Mouse (Mus musculus): Measurements from ENCODE around the gene Dnaja2. TPM values are rescaled to one million over a fixed set of nuclear protein-coding genes. Genes with fewer than 3 reads are reported as not detected.

Dnaja2 gene
- total RNA-seq, 1 experiment = 158 TPM

- no peaks in the 10 kb centered on the region for H3K9me3 ChIP-seq (ENCODE audit: control insufficient read depth, insufficient read depth, low read depth, low read length)
- H3K4me1 ChIP-seq (ENCODE audit: control insufficient read depth in 2 of 2, insufficient read depth in 2 of 2, low read length in 2 of 2, poor library complexity in 1 of 2) = peaks cover 0 to 7% of the 10 kb centered on the region in 2 experiments; a peak in 1 of 4 replicates
- H3K27ac ChIP-seq (ENCODE audit: insufficient read depth, low read depth, low read length, poor library complexity, severe bottlenecking) = no peak overlapping the region
- no peak overlapping the region for H3K4me3 ChIP-seq (ENCODE audit: insufficient read depth in 1 of 2, low read depth in 1 of 2, low read length in 2 of 2, poor library complexity in 1 of 2, severe bottlenecking in 1 of 2)
- H3K9ac ChIP-seq (ENCODE audit: insufficient read depth, low read depth, low read length, poor library complexity, severe bottlenecking) = no peak overlapping the region
- TF ChIP-seq MAFK (IDR thresholded peaks at IDR 0.05; ENCODE audit: insufficient read depth, low read depth, low read length) (no peak), ZNF384 (IDR thresholded peaks at IDR 0.05; ENCODE audit: low read depth, low read length) (no peak), CHD2 (IDR thresholded peaks at IDR 0.05; ENCODE audit: low read depth, low read length) (no peak), HCFC1 (IDR thresholded peaks at IDR 0.05; ENCODE audit: borderline replicate concordance, insufficient read depth, low read length) (no peak), ZC3H11A (IDR thresholded peaks at IDR 0.05; ENCODE audit: borderline replicate concordance, low read depth, low read length) (no peak)
- H3K36me3 ChIP-seq (ENCODE audit: control insufficient read depth, insufficient read depth, low read length, poor library complexity, severe bottlenecking) = no peaks in the 10 kb centered on the region
- no peak for DNase-seq (ENCODE audit: low read depth, low spot score)
- in situ Hi-C loops (cut with MboI; ENCODE audit: low sequenced_read_pairs in 2 of 2, unreplicated experiment in 2 of 2) = no loop called here
Observed at GRCm38 (mm10) chr8:85601741-85602140, 46.6 kb upstream of the Dnaja2 start.

- no peaks in the 10 kb centered on the region for H3K9me3 ChIP-seq (ENCODE audit: control insufficient read depth, insufficient read depth, low read depth, low read length)
- H3K4me1 ChIP-seq (ENCODE audit: control insufficient read depth in 2 of 2, insufficient read depth in 2 of 2, low read length in 2 of 2, poor library complexity in 1 of 2) = peaks cover 0 to 11% of the 10 kb centered on the region in 2 experiments; a peak in 1 of 4 replicates
Observed at GRCm38 (mm10) chr8:85597413-85598191, 42.5 kb upstream of the Dnaja2 start.

GRCm38 (mm10) chr8:85595391-85595790 lies 40.2 kb upstream of the Dnaja2 start:
- in situ Hi-C loops (cut with MboI; ENCODE audit: low sequenced_read_pairs in 2 of 2, unreplicated experiment in 2 of 2) = no loop called here
- no peak for DNase-seq (ENCODE audit: low read depth, low spot score)
- Histone ChIP-seq H3K36me3 (ENCODE audit: control insufficient read depth, insufficient read depth, low read length, poor library complexity, severe bottlenecking) (no peaks in the 10 kb centered on the region), H3K4me1 (ENCODE audit: control insufficient read depth in 2 of 2, insufficient read depth in 2 of 2, low read length in 2 of 2, poor library complexity in 1 of 2) (peaks cover 2 to 16% of the 10 kb centered on the region in 2 experiments; a peak in 2 of 4 replicates), H3K27ac (ENCODE audit: insufficient read depth, low read depth, low read length, poor library complexity, severe bottlenecking) (no peak overlapping the region), H3K4me3 (ENCODE audit: insufficient read depth in 1 of 2, low read depth in 1 of 2, low read length in 2 of 2, poor library complexity in 1 of 2, severe bottlenecking in 1 of 2) (no peak overlapping the region), H3K9me3 (ENCODE audit: control insufficient read depth, insufficient read depth, low read depth, low read length) (no peaks in the 10 kb centered on the region), H3K9ac (ENCODE audit: insufficient read depth, low read depth, low read length, poor library complexity, severe bottlenecking) (no peak overlapping the region)
- no peak for TF ChIP-seq ZC3H11A (IDR thresholded peaks at IDR 0.05; ENCODE audit: borderline replicate concordance, low read depth, low read length)
- TF ChIP-seq ZNF384 (IDR thresholded peaks at IDR 0.05; ENCODE audit: low read depth, low read length) = no peak
- TF ChIP-seq HCFC1 (IDR thresholded peaks at IDR 0.05; ENCODE audit: borderline replicate concordance, insufficient read depth, low read length) = no peak
- no peak for TF ChIP-seq CHD2 (IDR thresholded peaks at IDR 0.05; ENCODE audit: low read depth, low read length)
- no peak for TF ChIP-seq MAFK (IDR thresholded peaks at IDR 0.05; ENCODE audit: insufficient read depth, low read depth, low read length)

More at GRCm38 (mm10) chr8:85597413-85598191, 42.5 kb upstream of the Dnaja2 start:
- H3K9ac ChIP-seq (ENCODE audit: insufficient read depth, low read depth, low read length, poor library complexity, severe bottlenecking) = no peak overlapping the region
- no peak overlapping the region for H3K27ac ChIP-seq (ENCODE audit: insufficient read depth, low read depth, low read length, poor library complexity, severe bottlenecking)
- H3K36me3 ChIP-seq (ENCODE audit: control insufficient read depth, insufficient read depth, low read length, poor library complexity, severe bottlenecking) = no peaks in the 10 kb centered on the region
- no peak overlapping the region for H3K4me3 ChIP-seq (ENCODE audit: insufficient read depth in 1 of 2, low read depth in 1 of 2, low read length in 2 of 2, poor library complexity in 1 of 2, severe bottlenecking in 1 of 2)
- no peak for DNase-seq (ENCODE audit: low read depth, low spot score)
- TF ChIP-seq HCFC1 (IDR thresholded peaks at IDR 0.05; ENCODE audit: borderline replicate concordance, insufficient read depth, low read length) (no peak), CHD2 (IDR thresholded peaks at IDR 0.05; ENCODE audit: low read depth, low read length) (no peak)
- in situ Hi-C loops (cut with MboI; ENCODE audit: low sequenced_read_pairs in 2 of 2, unreplicated experiment in 2 of 2) = no loop called here

GRCm38 (mm10) chr8:85594983-85595382 lies 39.8 kb upstream of the Dnaja2 start:
- DNase-seq (ENCODE audit: low read depth, low spot score) = no peak
- TF ChIP-seq HCFC1 (IDR thresholded peaks at IDR 0.05; ENCODE audit: borderline replicate concordance, insufficient read depth, low read length) (no peak), CHD2 (IDR thresholded peaks at IDR 0.05; ENCODE audit: low read depth, low read length) (no peak), ZNF384 (IDR thresholded peaks at IDR 0.05; ENCODE audit: low read depth, low read length) (no peak), ZC3H11A (IDR thresholded peaks at IDR 0.05; ENCODE audit: borderline replicate concordance, low read depth, low read length) (no peak), MAFK (IDR thresholded peaks at IDR 0.05; ENCODE audit: insufficient read depth, low read depth, low read length) (no peak)
- Histone ChIP-seq H3K36me3 (ENCODE audit: control insufficient read depth, insufficient read depth, low read length, poor library complexity, severe bottlenecking) (no peaks in the 10 kb centered on the region), H3K27ac (ENCODE audit: insufficient read depth, low read depth, low read length, poor library complexity, severe bottlenecking) (no peak overlapping the region), H3K4me3 (ENCODE audit: insufficient read depth in 1 of 2, low read depth in 1 of 2, low read length in 2 of 2, poor library complexity in 1 of 2, severe bottlenecking in 1 of 2) (no peak overlapping the region), H3K9ac (ENCODE audit: insufficient read depth, low read depth, low read length, poor library complexity, severe bottlenecking) (no peak overlapping the region), H3K4me1 (ENCODE audit: control insufficient read depth in 2 of 2, insufficient read depth in 2 of 2, low read length in 2 of 2, poor library complexity in 1 of 2) (peaks cover 2 to 16% of the 10 kb centered on the region in 2 experiments; a peak in 2 of 4 replicates), H3K9me3 (ENCODE audit: control insufficient read depth, insufficient read depth, low read depth, low read length) (no peaks in the 10 kb centered on the region)
- in situ Hi-C loops (cut with MboI; ENCODE audit: low sequenced_read_pairs in 2 of 2, unreplicated experiment in 2 of 2) = no loop called here

Data from ES-E14 (cell line).